Mouse (Mus musculus): Measurements from ENCODE around the gene St7l.

DNA sequence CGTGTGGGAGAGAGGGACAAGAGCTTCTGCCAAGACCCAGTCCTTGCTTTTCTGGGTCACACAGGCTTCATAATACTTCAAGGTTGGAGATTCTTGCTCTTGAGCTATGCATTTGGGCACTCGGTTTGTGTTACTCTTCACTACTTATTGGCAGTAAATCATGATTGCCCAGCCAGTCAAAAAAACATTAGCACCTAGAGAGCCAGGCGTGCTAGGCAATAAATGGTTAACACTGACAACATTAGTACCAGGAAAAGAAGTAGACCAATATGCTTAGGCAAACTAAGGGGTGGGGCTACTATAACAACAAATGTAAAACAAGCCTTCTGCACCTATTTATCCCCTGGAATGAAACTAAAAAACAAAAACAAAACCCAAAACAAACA lies 45.1 kb upstream of the St7l start:
- TF ChIP-seq CTCF (IDR thresholded peaks at IDR 0.05; ENCODE audit: extremely low read depth, insufficient read depth, low read length), result no peak
- no peak for TF ChIP-seq POLR2A (IDR thresholded peaks at IDR 0.05; ENCODE audit: extremely low read depth, insufficient read depth, low read length)

Data from cortical plate, adult 2 months (tissue).